ENCODE assay signal across 8 mouse cellular contexts in the genomic region with DNA sequence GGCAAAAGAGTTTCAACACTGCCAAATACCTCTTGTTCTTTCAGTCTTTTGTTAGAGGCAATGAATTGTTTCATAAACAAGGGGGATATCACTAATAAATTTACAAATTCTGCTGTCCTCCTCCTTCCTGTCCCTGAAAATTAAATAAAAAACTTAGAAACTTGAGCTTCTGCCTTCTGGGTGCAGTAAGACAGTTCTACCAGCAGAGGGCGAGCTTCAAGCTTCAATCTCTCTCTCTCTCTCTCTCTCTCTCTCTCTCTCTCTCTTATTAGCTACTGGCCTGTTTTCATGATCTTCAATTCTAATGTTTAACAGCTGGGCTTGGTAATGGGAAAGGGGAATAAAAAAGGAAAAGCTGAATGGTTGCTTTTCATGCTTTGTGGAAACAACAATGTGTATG.
DNase-seq lines count a peak whose midpoint lies in the region; ATAC-seq and TF ChIP-seq lines count a peak whose summit lies in the region.

No protein-coding gene starts in this region.

- WGBS in heart, adult 2 months, result 0% methylated on average over 1 of the region's 1 CpGs
- WGBS in heart, embryonic 12.5 days, result 0% methylated on average over 1 of the region's 1 CpGs
- WGBS in midbrain, embryonic 10.5 days, result 0% methylated on average over 1 of the region's 1 CpGs
- 0% methylated on average over 1 of the region's 1 CpGs for WGBS in midbrain, embryonic 13.5 days
- 4% methylated on average over 1 of the region's 1 CpGs for WGBS in cerebellum, adult 2 months

- no peaks in the 10 kb centered on the region for H3K4me1 ChIP-seq in heart, adult 2 months (ENCODE audit: control insufficient read depth, insufficient read depth, low read length)
- H3K4me1 ChIP-seq in heart, embryonic 12.5 days (replicated peaks), result peaks cover 5% of the 10 kb centered on the region; the same call in 1 of the 2 replicates
- H3K4me1 ChIP-seq in midbrain, embryonic 10.5 days, result peaks cover 18% of the 10 kb centered on the region
- peaks cover 24% of the 10 kb centered on the region for H3K4me1 ChIP-seq in midbrain, embryonic 13.5 days (replicated peaks)
- H3K4me1 ChIP-seq in cerebellum, adult 2 months (ENCODE audit: control insufficient read depth, insufficient read depth, low read length), result no peaks in the 10 kb centered on the region; the same call in 1 of the 2 replicates

- H3K79me2 ChIP-seq in heart, adult 2 months (replicated peaks; ENCODE audit: control insufficient read depth, insufficient read depth, low read length), result no peaks in the 10 kb centered on the region

- no peak for DNase-seq in heart, adult 2 months
- peak; percentile 25 for DNase-seq in midbrain, embryonic 10.5 days (ENCODE audit: low spot score)
- DNase-seq in cerebellum, adult 2 months, result peak; percentile 65 to 70
- DNase-seq in hindlimb bud, embryonic 11.5 days (ENCODE audit: extremely low spot score, low read depth, low spot score), result peak; percentile 24
- DNase-seq in T-cell, adult 2 months (ENCODE audit: low spot score), result no peak
- no peak for DNase-seq in urinary bladder, adult 2 months (ENCODE audit: low spot score)

- peak; percentile 86 for TF ChIP-seq CTCF in heart, adult 2 months (IDR thresholded peaks at IDR 0.05)
- TF ChIP-seq CTCF in cerebellum, adult 2 months (IDR thresholded peaks at IDR 0.05; ENCODE audit: borderline replicate concordance, insufficient read depth, low read depth, low read length), result peak; percentile 39; the same call in 1 of the 2 replicates

- H3K27me3 ChIP-seq in heart, adult 2 months (ENCODE audit: control insufficient read depth, insufficient read depth, low read length), result peaks cover 3% of the 10 kb centered on the region
- peaks cover 31% of the 10 kb centered on the region for H3K27me3 ChIP-seq in heart, embryonic 12.5 days (replicated peaks)
- H3K27me3 ChIP-seq in midbrain, embryonic 10.5 days (ENCODE audit: low read depth, poor library complexity, severe bottlenecking), result peaks cover 45% of the 10 kb centered on the region
- H3K27me3 ChIP-seq in midbrain, embryonic 13.5 days, result peaks cover 21% of the 10 kb centered on the region
- H3K27me3 ChIP-seq in cerebellum, adult 2 months (ENCODE audit: control insufficient read depth, insufficient read depth, low read length), result no peaks in the 10 kb centered on the region

- H3K4me2 ChIP-seq in heart, embryonic 12.5 days, result no peak overlapping the region
- no peak overlapping the region for H3K4me2 ChIP-seq in midbrain, embryonic 13.5 days (replicated peaks)

- no peak overlapping the region for H3K9ac ChIP-seq in heart, adult 2 months (ENCODE audit: low read depth, low read length)
- H3K9ac ChIP-seq in heart, embryonic 12.5 days, result no peak overlapping the region
- no peak overlapping the region for H3K9ac ChIP-seq in midbrain, embryonic 13.5 days (replicated peaks)

- no peak for ATAC-seq in heart, embryonic 12.5 days (ENCODE audit: insufficient number of reproducible peaks, low FRiP score)
- ATAC-seq in midbrain, embryonic 13.5 days, result no peak

- H3K36me3 ChIP-seq in heart, adult 2 months (ENCODE audit: control insufficient read depth, insufficient read depth, low read length), result no peaks in the 10 kb centered on the region
- no peaks in the 10 kb centered on the region for H3K36me3 ChIP-seq in heart, embryonic 12.5 days
- H3K36me3 ChIP-seq in midbrain, embryonic 10.5 days, result no peaks in the 10 kb centered on the region
- H3K36me3 ChIP-seq in midbrain, embryonic 13.5 days, result no peaks in the 10 kb centered on the region

- no peak overlapping the region for H3K4me3 ChIP-seq in heart, adult 2 months
- no peak overlapping the region for H3K4me3 ChIP-seq in heart, embryonic 12.5 days
- no peak overlapping the region for H3K4me3 ChIP-seq in midbrain, embryonic 10.5 days
- no peak overlapping the region for H3K4me3 ChIP-seq in midbrain, embryonic 13.5 days (replicated peaks)
- H3K4me3 ChIP-seq in cerebellum, adult 2 months (replicated peaks; ENCODE audit: insufficient read depth, low read depth, low read length), result peak overlapping the region; percentile 26

- no peak overlapping the region for H3K27ac ChIP-seq in heart, adult 2 months
- no peak overlapping the region for H3K27ac ChIP-seq in heart, embryonic 12.5 days (ENCODE audit: poor library complexity, severe bottlenecking)
- H3K27ac ChIP-seq in midbrain, embryonic 10.5 days (replicated peaks), result no peak overlapping the region
- no peak overlapping the region for H3K27ac ChIP-seq in midbrain, embryonic 13.5 days
- peak overlapping the region; percentile 47; the same call in 1 of the 2 replicates for H3K27ac ChIP-seq in cerebellum, adult 2 months (ENCODE audit: insufficient read depth, low read length)

- no peak for TF ChIP-seq POLR2A in heart, adult 2 months (IDR thresholded peaks at IDR 0.05; ENCODE audit: insufficient read depth, low read depth, low read length)
- TF ChIP-seq POLR2A in cerebellum, adult 2 months (IDR thresholded peaks at IDR 0.05; ENCODE audit: borderline replicate concordance, insufficient read depth, low read length), result no peak

- H3K9me3 ChIP-seq in heart, embryonic 12.5 days (replicated peaks), result no peaks in the 10 kb centered on the region
- H3K9me3 ChIP-seq in midbrain, embryonic 10.5 days (replicated peaks), result no peaks in the 10 kb centered on the region
- no peaks in the 10 kb centered on the region for H3K9me3 ChIP-seq in midbrain, embryonic 13.5 days

- intact Hi-C loops in heart, adult 2 months (cut with DNase I), result loop anchor here (5.0 kb wide), 2 partner anchors 144 to 1051 kb away; no protein-coding TSS in a partner anchor

- no peak for TF ChIP-seq EP300 in heart, adult 2 months (IDR thresholded peaks at IDR 0.05; ENCODE audit: insufficient read depth, low read depth, low read length)

Comparison
In these comparisons a context has a peak if more than half of its experiments do, and no peak if none do; other contexts are left out.
1. DNase-seq: peak in midbrain, embryonic 10.5 days (single experiment), cerebellum, adult 2 months (2 of 2) and hindlimb bud, embryonic 11.5 days (single experiment); none in heart, adult 2 months (0 of 2), T-cell, adult 2 months (single experiment) and urinary bladder, adult 2 months (single experiment).